Mouse (Mus musculus): ENCODE measurements around the gene Fbxo11. TPM values are rescaled to one million over a fixed set of nuclear protein-coding genes. Genes with fewer than 3 reads are reported as not detected.
"Not testable (repeated sequence)": the region's sequence is repeated elsewhere in the genome, so short reads cannot be mapped to it uniquely, and the experiment has no call there.

The Fbxo11 gene
- total RNA-seq, 2 experiments from 2014 or later, result 119 to 121 TPM

GRCm38 (mm10) chr17:88023924-88024323, 41.2 kb downstream of the Fbxo11 start:
- DNase-seq (ENCODE audit: low spot score in 2 of 2), result no peak

- DNase-seq (ENCODE audit: low spot score in 2 of 2), result not testable (repeated sequence)
These were observed 49.1 kb downstream of the Fbxo11 start for GRCm38 (mm10) chr17:88016027-88016426.

- no peak for DNase-seq (ENCODE audit: low spot score in 2 of 2)
These were observed 50.6 kb downstream of the Fbxo11 start for GRCm38 (mm10) chr17:88014456-88014855.

- DNase-seq (ENCODE audit: low spot score in 2 of 2), result no peak
These were observed 58.1 kb downstream of the Fbxo11 start for GRCm38 (mm10) chr17:88006956-88007355.

GRCm38 (mm10) chr17:88004892-88005291, 60.2 kb downstream of the Fbxo11 start:
- DNase-seq (ENCODE audit: low spot score in 2 of 2), result no peak

- DNase-seq (ENCODE audit: low spot score in 2 of 2), result no peak
These were observed 67.3 kb downstream of the Fbxo11 start for GRCm38 (mm10) chr17:87997808-87998207.

- DNase-seq (ENCODE audit: low spot score in 2 of 2), result no peak
These were observed 71.8 kb downstream of the Fbxo11 start for GRCm38 (mm10) chr17:87993338-87993737.

- no peak for DNase-seq (ENCODE audit: low spot score in 2 of 2)
These were observed 72.9 kb downstream of the Fbxo11 start for GRCm38 (mm10) chr17:87992154-87992553.

- DNase-seq (ENCODE audit: low spot score in 2 of 2), result no peak
These were observed 77.6 kb downstream of the Fbxo11 start for GRCm38 (mm10) chr17:87987507-87987906.

- no peak for DNase-seq (ENCODE audit: low spot score in 2 of 2)
These were observed 79.2 kb downstream of the Fbxo11 start for GRCm38 (mm10) chr17:87985916-87986315.

GRCm38 (mm10) chr17:87984440-87985214, 80.5 kb downstream of the Fbxo11 start:
- DNase-seq (ENCODE audit: low spot score in 2 of 2), result no peak

- DNase-seq (ENCODE audit: low spot score in 2 of 2), result no peak
These were observed 81.8 kb downstream of the Fbxo11 start for GRCm38 (mm10) chr17:87983313-87983712.

- no peak for DNase-seq (ENCODE audit: low spot score in 2 of 2)
These were observed 83.0 kb downstream of the Fbxo11 start for GRCm38 (mm10) chr17:87982112-87982511.

- DNase-seq (ENCODE audit: low spot score in 2 of 2), result not testable (repeated sequence)
These were observed 85.4 kb downstream of the Fbxo11 start for GRCm38 (mm10) chr17:87979696-87980095.

- DNase-seq (ENCODE audit: low spot score in 2 of 2), result not testable (repeated sequence)
These were observed 88.2 kb downstream of the Fbxo11 start for GRCm38 (mm10) chr17:87976927-87977326.

GRCm38 (mm10) chr17:87976154-87976806, 88.8 kb downstream of the Fbxo11 start:
- DNase-seq (ENCODE audit: low spot score in 2 of 2), result no peak

GRCm38 (mm10) chr17:87975229-87975853, 89.8 kb downstream of the Fbxo11 start:
- no peak for DNase-seq (ENCODE audit: low spot score in 2 of 2)

GRCm38 (mm10) chr17:87974629-87975228, 90.4 kb downstream of the Fbxo11 start, which contains the start of gene Msh6:
Gene Msh6 (plus strand): TSS chr17:87975062.
- DNase-seq (ENCODE audit: low spot score in 2 of 2), result peak; percentile 82 to 88

- no peak for DNase-seq (ENCODE audit: low spot score in 2 of 2)
These were observed 91.6 kb downstream of the Fbxo11 start for GRCm38 (mm10) chr17:87973261-87974167.

GRCm38 (mm10) chr17:87972856-87973255, 92.2 kb downstream of the Fbxo11 start:
- no peak for DNase-seq (ENCODE audit: low spot score in 2 of 2)
